Mouse (Mus musculus): ENCODE measurements around the gene Gcfc2. TPM values are rescaled to one million over a fixed set of nuclear protein-coding genes. Genes with fewer than 3 reads are reported as not detected.

The Gcfc2 gene
- 18.0 and 25.4 TPM in 2 replicates for polyA plus RNA-seq (2012; rRNA removed)

GRCm38 (mm10) chr6:81923523-81924142, at the start of gene Gcfc2:
Gene Gcfc2, plus strand, starts transcription at chr6:81923669.

GRCm38 (mm10) chr6:81965296-81966067, 42.0 kb downstream of the Gcfc2 start, which contains the start of gene Mrpl19:
Gene Mrpl19, minus strand, starts transcription at chr6:81965958.

Other genes with a start within 250 kb of the Gcfc2 start
- 17.9 and 18.8 TPM in 2 replicates for gene Mrpl19, start 42.3 kb downstream of the Gcfc2 start, polyA plus RNA-seq (2012; rRNA removed)
- gene Eva1a, start 117.4 kb downstream of the Gcfc2 start, polyA plus RNA-seq (2012; rRNA removed), result 2.0 and 4.6 TPM in 2 replicates

All from central nervous system, embryonic 11.5 days (tissue).